Mouse (Mus musculus) CH12.LX (cell line): ENCODE results near the gene Foxa1.

Experiments used
- CHD1 ChIP-seq: IDR thresholded peaks from 2 replicates; pipeline ENCODE4 v1.6.1; 2012; ENCODE audit warnings: low read depth, low read length, improper control_type of control experiment, inconsistent platforms
- CTCF ChIP-seq, 2 experiments: IDR thresholded peaks in 1 of 2; conservative IDR thresholded peaks in 1 of 2; 2 replicates each; pipeline ENCODE4 v1.5.1; 2011 to 2012; ENCODE audit warnings: low read depth in 2 of 2, low read length in 2 of 2, improper control_type of control experiment in 1 of 2, inconsistent platforms in 1 of 2, mild to moderate bottlenecking in 1 of 2, moderate library complexity in 1 of 2
- HCFC1 ChIP-seq: IDR thresholded peaks from 2 replicates; pipeline ENCODE4 v1.6.1; 2012; ENCODE audit warnings: low read depth, mild to moderate bottlenecking, inconsistent platforms, low read length, improper control_type of control experiment
- MAZ ChIP-seq: IDR thresholded peaks from 2 replicates; pipeline ENCODE4 v1.6.1; 2012; ENCODE audit warnings: low read depth, mild to moderate bottlenecking, inconsistent platforms, low read length, improper control_type of control experiment, moderate library complexity
- MEF2A ChIP-seq: IDR thresholded peaks from 2 replicates; pipeline ENCODE4 v1.6.1; 2014; ENCODE audit warnings: low read depth, mild to moderate bottlenecking, inconsistent platforms, low read length, improper control_type of control experiment, borderline replicate concordance
- POLR2A ChIP-seq: IDR thresholded peaks from 2 replicates; pipeline ENCODE4 v1.6.1; 2011; ENCODE audit warnings: low read depth, mild to moderate bottlenecking, improper control_type of control experiment, low read length
- POLR2AphosphoS2 ChIP-seq: IDR thresholded peaks from 2 replicates; pipeline ENCODE4 v1.6.1; 2011; ENCODE audit warnings: low read depth, low read length, improper control_type of control experiment
- ZC3H11A ChIP-seq: IDR thresholded peaks from 2 replicates; pipeline ENCODE4 v1.6.1; 2012; ENCODE audit warnings: low read depth, mild to moderate bottlenecking, inconsistent platforms, low read length, improper control_type of control experiment

DNA sequence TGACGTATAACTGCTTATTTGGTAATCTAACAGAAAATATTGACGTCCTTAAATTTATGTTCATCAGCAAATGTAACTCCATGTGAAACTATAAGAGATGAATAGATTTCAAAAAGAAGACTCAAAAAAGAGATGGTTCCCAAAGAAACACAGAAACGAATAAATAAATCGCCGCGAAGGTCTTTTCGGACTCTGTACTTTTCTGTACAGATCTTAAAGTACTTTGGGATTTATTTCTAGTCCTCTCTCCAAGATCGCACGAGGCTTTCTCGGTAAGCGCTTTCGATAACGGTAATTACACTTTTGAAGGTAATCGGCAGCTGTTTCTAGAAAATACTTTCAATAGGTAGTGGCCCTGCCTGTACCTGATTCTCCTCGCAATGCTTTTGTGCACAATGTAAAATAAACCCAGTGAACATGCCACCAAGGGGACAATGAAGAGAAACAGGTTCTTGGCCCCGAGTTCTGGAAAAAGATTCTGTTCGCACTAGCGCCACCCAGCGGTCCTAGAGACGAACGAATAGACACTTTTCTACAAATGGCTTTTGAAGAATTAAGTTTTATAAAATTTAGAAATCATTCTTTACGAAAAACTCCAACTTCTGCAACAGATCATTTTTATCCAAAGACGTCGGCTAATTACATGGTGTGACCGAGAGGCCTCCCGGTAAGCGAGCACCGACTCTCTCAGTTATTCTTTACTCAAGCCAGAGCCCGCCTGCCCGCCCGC is 1.9 kb downstream of the Foxa1 start:
- TF ChIP-seq MEF2A, result no peak
- TF ChIP-seq CTCF (conservative IDR thresholded peaks at IDR 0.05 in 1 of 2, IDR thresholded peaks at IDR 0.05 in 1 of 2; ENCODE audit: low read depth in 2 of 2, low read length in 2 of 2), result no peak
- TF ChIP-seq HCFC1, result no peak
- TF ChIP-seq POLR2AphosphoS2, result no peak
- no peak for TF ChIP-seq POLR2A
- no peak for TF ChIP-seq MAZ
- no peak for TF ChIP-seq CHD1
- TF ChIP-seq ZC3H11A, result no peak
